Mouse (Mus musculus) MEL (cell line): ENCODE measurements around the gene Ccdc106. TPM values are rescaled to one million over a fixed set of nuclear protein-coding genes. Genes with fewer than 3 reads are reported as not detected.

Experiments
- DNase-seq: peaks from one replicate; pipeline ENCODE4 v3.0.0; 2011; ENCODE audit warnings: low read depth, low spot score
- H3K27ac ChIP-seq: 2 replicates; pipeline ENCODE4 v1.5.1; 2012; ENCODE audit warnings: low read depth, mild to moderate bottlenecking, control low read depth, low read length, moderate library complexity; ENCODE audit not compliant: control insufficient read depth
- H3K27me3 ChIP-seq, 2 experiments: fragments of 150-350 bp in 1 of 2; sonication (generic) in 1 of 2; 2 replicates each; pipeline ENCODE4 v1.6.1; 2012; ENCODE audit warnings: low read length in 2 of 2, mild to moderate bottlenecking in 2 of 2, improper control_type of control experiment in 1 of 2, moderate library complexity in 1 of 2; ENCODE audit not compliant: insufficient read depth in 2 of 2, control insufficient read depth in 1 of 2
- H3K36me3 ChIP-seq, 2 experiments: 2 replicates each; pipeline ENCODE4 v1.6.1; 2012 to 2014; ENCODE audit warnings: low read length in 2 of 2, improper control_type of control experiment in 1 of 2, inconsistent platforms in 1 of 2, mild to moderate bottlenecking in 1 of 2; ENCODE audit not compliant: insufficient read depth in 2 of 2, control insufficient read depth in 1 of 2
- H3K4me1 ChIP-seq, 2 experiments: fragments of 150-350 bp in 1 of 2; sonication (generic) in 1 of 2; 2 replicates each; pipeline ENCODE4 v1.6.1; 2012; ENCODE audit warnings: low read length in 2 of 2, improper control_type of control experiment in 1 of 2, mild to moderate bottlenecking in 1 of 2; ENCODE audit not compliant: insufficient read depth in 2 of 2, control insufficient read depth in 1 of 2
- H3K4me3 ChIP-seq, 2 experiments: fragments of 150-350 bp in 1 of 2; sonication (generic) in 1 of 2; 2 replicates each; pipeline ENCODE4 v1.5.1; 2012; ENCODE audit warnings: low read depth in 2 of 2, low read length in 2 of 2, mild to moderate bottlenecking in 2 of 2, moderate library complexity in 2 of 2, control low read depth in 1 of 2, improper control_type of control experiment in 1 of 2; ENCODE audit not compliant: control insufficient read depth in 1 of 2, insufficient read depth in 1 of 2
- H3K79me2 ChIP-seq: 2 replicates; pipeline ENCODE4 v1.6.1; 2012; ENCODE audit warnings: mild to moderate bottlenecking, low read length, moderate library complexity; ENCODE audit not compliant: control insufficient read depth, poor library complexity, insufficient read depth
- H3K9ac ChIP-seq: 2 replicates; pipeline ENCODE4 v1.6.1; 2012; ENCODE audit warnings: low read depth, mild to moderate bottlenecking, control low read depth, low read length, moderate library complexity; ENCODE audit not compliant: control insufficient read depth, poor library complexity, severe bottlenecking
- H3K9me3 ChIP-seq: fragments of 150-350 bp; sonication (generic); replicated peaks from 2 replicates; pipeline ENCODE4 v1.6.1; 2012; ENCODE audit warnings: mild to moderate bottlenecking, low read length, improper control_type of control experiment, moderate library complexity; ENCODE audit not compliant: insufficient read depth
- BHLHE40 ChIP-seq: IDR thresholded peaks from 2 replicates; pipeline ENCODE4 v1.6.1; 2012; ENCODE audit warnings: low read depth, mild to moderate bottlenecking, inconsistent platforms, low read length, improper control_type of control experiment, borderline replicate concordance
- CHD2 ChIP-seq: IDR thresholded peaks from 2 replicates; pipeline ENCODE4 v1.6.1; 2011; ENCODE audit warnings: low read length, improper control_type of control experiment
- ELF1 ChIP-seq: IDR thresholded peaks from 2 replicates; pipeline ENCODE4 v1.6.1; 2014; ENCODE audit warnings: low read depth, mild to moderate bottlenecking, inconsistent platforms, low read length, improper control_type of control experiment, moderate library complexity
- GABPA ChIP-seq: IDR thresholded peaks from 2 replicates; pipeline ENCODE4 v1.6.1; 2012; ENCODE audit warnings: low read depth, mild to moderate bottlenecking, inconsistent platforms, low read length, improper control_type of control experiment, moderate library complexity
- HCFC1 ChIP-seq: IDR thresholded peaks from 2 replicates; pipeline ENCODE4 v1.6.1; 2012; ENCODE audit warnings: low read depth, mild to moderate bottlenecking, inconsistent platforms, low read length, improper control_type of control experiment, moderate library complexity
- KAT2A ChIP-seq: conservative IDR thresholded peaks from 2 replicates; pipeline ENCODE4 v1.6.1; 2012; ENCODE audit warnings: low read depth, low read length, improper control_type of control experiment, inconsistent platforms
- MAFK ChIP-seq: IDR thresholded peaks from 2 replicates; pipeline ENCODE4 v1.6.1; 2011; ENCODE audit warnings: low read depth, mild to moderate bottlenecking, low read length, improper control_type of control experiment, borderline replicate concordance
- MAX ChIP-seq: IDR thresholded peaks from 2 replicates; pipeline ENCODE4 v1.6.1; 2011; ENCODE audit warnings: low read length, improper control_type of control experiment
- MAZ ChIP-seq: IDR thresholded peaks from 2 replicates; pipeline ENCODE4 v1.6.1; 2012; ENCODE audit warnings: low read depth, mild to moderate bottlenecking, inconsistent platforms, low read length, improper control_type of control experiment
- MEF2A ChIP-seq: IDR thresholded peaks from 2 replicates; pipeline ENCODE4 v1.6.1; 2014; ENCODE audit warnings: low read depth, mild to moderate bottlenecking, inconsistent platforms, low read length, improper control_type of control experiment; ENCODE audit not compliant: poor library complexity, insufficient replicate concordance, severe bottlenecking; ENCODE audit errors: extremely low read depth
- MXI1 ChIP-seq: IDR thresholded peaks from 2 replicates; pipeline ENCODE4 v1.6.1; 2011; ENCODE audit warnings: mild to moderate bottlenecking, low read depth, low read length, improper control_type of control experiment
- MYB ChIP-seq: IDR thresholded peaks from 2 replicates; pipeline ENCODE4 v1.6.1; 2011; ENCODE audit warnings: mild to moderate bottlenecking, low read depth, low read length, improper control_type of control experiment
- RAD21 ChIP-seq: IDR thresholded peaks from 2 replicates; pipeline ENCODE4 v1.6.1; 2011; ENCODE audit warnings: mild to moderate bottlenecking, low read depth, low read length, improper control_type of control experiment
- RCOR1 ChIP-seq: IDR thresholded peaks from 2 replicates; pipeline ENCODE4 v1.6.1; 2012; ENCODE audit warnings: low read depth, mild to moderate bottlenecking, inconsistent platforms, low read length, improper control_type of control experiment
- USF2 ChIP-seq, 2 experiments: IDR thresholded peaks; 2 replicates each; pipeline ENCODE4 v1.6.1; 2011 to 2012; ENCODE audit warnings: improper control_type of control experiment in 2 of 2, low read length in 2 of 2, borderline replicate concordance in 1 of 2, inconsistent platforms in 1 of 2, low read depth in 1 of 2, mild to moderate bottlenecking in 1 of 2; ENCODE audit not compliant: insufficient read depth in 1 of 2
- ZKSCAN1 ChIP-seq: IDR thresholded peaks from 2 replicates; pipeline ENCODE4 v1.6.1; 2012; ENCODE audit warnings: low read depth, mild to moderate bottlenecking, inconsistent platforms, low read length, improper control_type of control experiment, moderate library complexity
- ZMIZ1 ChIP-seq: IDR thresholded peaks from 2 replicates; pipeline ENCODE4 v1.6.1; 2012; ENCODE audit warnings: low read depth, mild to moderate bottlenecking, inconsistent platforms, low read length, improper control_type of control experiment, moderate library complexity
- ZNF384 ChIP-seq: IDR thresholded peaks from 2 replicates; pipeline ENCODE4 v1.6.1; 2012; ENCODE audit warnings: low read depth, mild to moderate bottlenecking, inconsistent platforms, low read length, improper control_type of control experiment
- polyA plus RNA-seq, 2 experiments: library from polyadenylated mRNA; stranded (reverse) in 1 of 2; unstranded in 1 of 2; fragments of >175 nt in 1 of 2; fragments of >200 nt in 1 of 2; gene quantifications; 2 replicates each; pipeline versions ENCODE4 v1.2.1 to v1.2.4; 2012; ENCODE audit warnings: low replicate concordance in 2 of 2, low read depth in 1 of 2; ENCODE audit not compliant: insufficient read length in 2 of 2, insufficient read depth in 1 of 2, missing spikeins in 1 of 2
- total RNA-seq: library from RNA; depleted of rRNA; stranded (reverse); fragments of 300-350 nt; gene quantifications from 2 replicates; pipeline ENCODE4 v1.2.3, GENCODE M21; 2012

Gene Ccdc106
- total and polyA plus RNA-seq, 3 experiments = 0.50 to 0.82 TPM; not detected in 1

GRCm38 (mm10) chr7:5029543-5029942, 9.2 kb downstream of the Ccdc106 start:
- H3K4me3 ChIP-seq = no peak overlapping the region
- no peak overlapping the region for H3K27ac ChIP-seq
- no peaks in the 10 kb centered on the region for H3K9me3 ChIP-seq
- DNase-seq = no peak
- no peak overlapping the region for H3K9ac ChIP-seq
- TF ChIP-seq BHLHE40 (no peak), RAD21 (no peak), MYB (no peak), MXI1 (no peak), USF2 (IDR thresholded peaks at IDR 0.05; ENCODE audit: borderline replicate concordance in 1 of 2, insufficient read depth in 1 of 2, low read depth in 1 of 2, low read length in 2 of 2) (no peak), ZKSCAN1 (no peak), MAFK (no peak), ELF1 (no peak)
- no peaks in the 10 kb centered on the region for H3K27me3 ChIP-seq
- peaks cover 0 to 2% of the 10 kb centered on the region in 2 experiments; a peak in 1 of 4 replicates for H3K36me3 ChIP-seq
- H3K79me2 ChIP-seq = no peaks in the 10 kb centered on the region; the same call in 1 of the 2 replicates
- no peaks in the 10 kb centered on the region for H3K4me1 ChIP-seq

- no peaks in the 10 kb centered on the region for H3K4me1 ChIP-seq
- H3K27ac ChIP-seq = no peak overlapping the region
- H3K27me3 ChIP-seq = no peaks in the 10 kb centered on the region
- TF ChIP-seq HCFC1 (no peak), GABPA (no peak), RCOR1 (no peak), CHD2 (no peak), KAT2A (no peak)
- H3K9me3 ChIP-seq = no peaks in the 10 kb centered on the region
- no peaks in the 10 kb centered on the region; the same call in 1 of the 2 replicates for H3K79me2 ChIP-seq
- H3K4me3 ChIP-seq = no peak overlapping the region
- no peak overlapping the region for H3K9ac ChIP-seq
- no peak for DNase-seq
- H3K36me3 ChIP-seq = peaks cover 0 to 2% of the 10 kb centered on the region in 2 experiments; a peak in 1 of 4 replicates
Measured at GRCm38 (mm10) chr7:5029946-5030345, 9.6 kb downstream of the Ccdc106 start.

DNA sequence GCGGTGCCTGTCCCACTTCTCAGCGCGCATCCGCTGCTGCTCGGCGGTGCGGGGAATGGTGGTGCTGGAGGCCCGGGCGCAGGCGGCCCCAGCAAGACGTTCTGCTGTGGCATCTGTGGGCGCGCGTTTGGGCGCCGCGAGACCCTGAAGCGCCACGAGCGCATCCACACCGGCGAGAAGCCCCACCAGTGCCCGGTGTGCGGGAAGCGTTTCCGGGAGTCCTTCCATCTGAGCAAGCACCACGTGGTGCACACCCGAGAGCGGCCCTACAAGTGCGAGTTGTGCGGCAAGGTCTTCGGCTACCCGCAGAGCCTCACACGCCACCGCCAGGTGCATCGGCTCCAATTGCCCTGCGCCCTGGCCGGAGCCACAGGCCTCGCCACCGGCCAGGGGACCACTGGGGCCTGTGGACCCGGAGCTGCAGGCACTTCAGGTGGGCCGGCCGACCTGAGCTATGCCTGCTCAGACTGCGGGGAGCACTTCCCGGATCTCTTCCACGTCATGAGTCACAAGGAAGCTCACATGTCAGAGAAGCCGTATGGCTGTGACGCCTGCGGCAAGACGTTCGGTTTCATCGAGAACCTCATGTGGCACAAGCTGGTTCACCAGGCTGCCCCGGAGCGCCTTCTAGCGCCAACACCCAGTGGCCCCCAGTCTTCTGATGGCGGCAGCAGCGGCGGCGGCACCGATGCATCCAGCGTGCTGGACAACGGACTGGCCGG, 10.4 kb downstream of the Ccdc106 start:
- Histone ChIP-seq H3K79me2 (no peaks in the 10 kb centered on the region; the same call in 1 of the 2 replicates), H3K36me3 (peaks cover 0 to 2% of the 10 kb centered on the region in 2 experiments; a peak in 1 of 4 replicates), H3K27ac (no peak overlapping the region)
- TF ChIP-seq MXI1 (no peak), ZNF384 (no peak), MYB (no peak), ZMIZ1 (no peak), MEF2A (no peak), MAX (no peak), MAZ (no peak), RAD21 (no peak)
- TF ChIP-seq, all 39 proteins: peak for 0
- H3K4me3 ChIP-seq = no peak overlapping the region
- H3K27me3 ChIP-seq = no peaks in the 10 kb centered on the region
- no peaks in the 10 kb centered on the region for H3K4me1 ChIP-seq
- no peak overlapping the region for H3K9ac ChIP-seq
- H3K9me3 ChIP-seq = no peaks in the 10 kb centered on the region
- no peak for DNase-seq
